Mouse (Mus musculus): ENCODE measurements at regions not wholly inside any gene's neighbourhood (a gene's known extent, or its start where the extent isn't known, plus 50 kb on each side); places are given as distances from the start of the nearest gene placed in this dataset.

GRCm38 (mm10) chr8:115549112-115549511 lies 158.5 kb downstream of the Maf start:
- TF ChIP-seq CTCF (conservative IDR thresholded peaks at IDR 0.05; ENCODE audit: low read length) (no peak), NANOG (IDR thresholded peaks at IDR 0.05; ENCODE audit: borderline replicate concordance, low read length) (no peak), POU5F1 (IDR thresholded peaks at IDR 0.05; ENCODE audit: borderline replicate concordance, low read length) (no peak)
